Mouse (Mus musculus) heart, postnatal 0 days (tissue): ENCODE measurements around the gene Cmah.

ENCODE experiments used
- CTCF ChIP-seq: IDR thresholded peaks from 2 replicates; pipeline ENCODE4 v1.5.1; 2016; ENCODE audit warnings: antibody characterized with exemption, control low read depth, low read depth
- EP300 ChIP-seq: IDR thresholded peaks from 2 replicates; pipeline ENCODE4 v1.6.1; 2016; ENCODE audit warnings: antibody characterized with exemption, low read depth

DNA sequence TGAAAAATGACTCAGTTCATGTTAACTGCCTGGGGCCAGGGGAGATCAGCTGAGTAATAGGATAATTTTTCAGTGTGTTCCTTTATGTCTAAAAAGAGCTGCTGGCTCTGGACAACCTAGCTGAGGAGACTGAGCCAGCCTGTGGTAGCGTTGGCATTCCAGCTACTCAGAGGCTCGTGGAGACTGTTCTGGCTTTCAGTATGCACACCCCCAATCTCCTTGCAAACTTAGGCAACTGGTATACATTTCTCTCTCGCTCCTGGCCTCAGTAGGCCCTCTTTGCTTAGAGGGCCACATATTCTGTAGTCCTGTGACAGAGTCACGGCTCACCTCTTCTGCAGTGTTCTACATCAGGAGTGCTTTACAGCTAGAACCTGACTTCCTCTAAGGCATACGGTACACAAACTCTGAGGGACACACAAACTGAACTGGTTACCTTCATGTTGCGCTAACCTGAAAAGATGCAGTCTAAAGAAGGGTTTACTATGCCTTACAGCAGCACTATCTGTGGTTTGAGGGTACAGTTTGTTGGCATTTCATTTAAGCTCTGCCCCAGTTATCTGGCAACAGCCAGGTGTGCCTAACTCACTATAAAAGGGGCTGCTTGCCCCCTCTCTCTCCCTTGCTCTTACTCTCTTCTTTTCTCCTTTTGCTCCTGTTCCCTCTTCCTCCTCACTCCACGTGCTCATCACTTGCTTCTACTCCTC lies 45.8 kb downstream of the Cmah start:
- TF ChIP-seq CTCF (no peak), EP300 (no peak)
